Mouse (Mus musculus): ENCODE measurements around the gene Smpd1. TPM values are rescaled to one million over a fixed set of nuclear protein-coding genes. Genes with fewer than 3 reads are reported as not detected.

Gene Smpd1
- total and polyA plus RNA-seq, 3 experiments = 22.2 to 98.7 (median 32.3) TPM

- no peak overlapping the region for H3K9ac ChIP-seq (ENCODE audit: control insufficient read depth, low read depth, low read length, poor library complexity, severe bottlenecking)
- no peak for TF ChIP-seq MYC (IDR thresholded peaks at IDR 0.05; ENCODE audit: low read depth, low read length)
- H3K27me3 ChIP-seq (ENCODE audit: control insufficient read depth in 1 of 2, insufficient read depth in 2 of 2, low read length in 2 of 2) = peaks cover 0 to 2% of the 10 kb centered on the region in 2 experiments; a peak in 1 of 4 replicates
- H3K79me2 ChIP-seq (ENCODE audit: control insufficient read depth, insufficient read depth, low read length, poor library complexity) = no peaks in the 10 kb centered on the region
- no peaks in the 10 kb centered on the region for H3K4me1 ChIP-seq (ENCODE audit: control insufficient read depth in 1 of 2, insufficient read depth in 2 of 2, low read length in 2 of 2)
- no peak overlapping the region for H3K4me3 ChIP-seq (ENCODE audit: control insufficient read depth in 1 of 2, insufficient read depth in 1 of 2, low read depth in 2 of 2, low read length in 2 of 2)
- H3K9me3 ChIP-seq (replicated peaks; ENCODE audit: insufficient read depth, low read length) = no peaks in the 10 kb centered on the region
- no peak for DNase-seq (ENCODE audit: low read depth, low spot score)
- no peak overlapping the region for H3K27ac ChIP-seq (ENCODE audit: control insufficient read depth, low read depth, low read length)
- H3K36me3 ChIP-seq (ENCODE audit: control insufficient read depth in 1 of 2, insufficient read depth in 2 of 2, low read length in 2 of 2) = no peaks in the 10 kb centered on the region
These were observed 14.9 kb downstream of the Smpd1 start for GRCm38 (mm10) chr7:105568988-105569471.

GRCm38 (mm10) chr7:105569512-105570496 is 15.6 kb downstream of the Smpd1 start:
- H3K4me1 ChIP-seq (ENCODE audit: control insufficient read depth in 1 of 2, insufficient read depth in 2 of 2, low read length in 2 of 2) = no peaks in the 10 kb centered on the region
- peaks cover 0 to 2% of the 10 kb centered on the region in 2 experiments; a peak in 1 of 4 replicates for H3K27me3 ChIP-seq (ENCODE audit: control insufficient read depth in 1 of 2, insufficient read depth in 2 of 2, low read length in 2 of 2)
- no peaks in the 10 kb centered on the region for H3K79me2 ChIP-seq (ENCODE audit: control insufficient read depth, insufficient read depth, low read length, poor library complexity)
- H3K9me3 ChIP-seq (replicated peaks; ENCODE audit: insufficient read depth, low read length) = no peaks in the 10 kb centered on the region
- H3K27ac ChIP-seq (ENCODE audit: control insufficient read depth, low read depth, low read length) = no peak overlapping the region
- no peak overlapping the region for H3K4me3 ChIP-seq (ENCODE audit: control insufficient read depth in 1 of 2, insufficient read depth in 1 of 2, low read depth in 2 of 2, low read length in 2 of 2)
- no peak overlapping the region for H3K9ac ChIP-seq (ENCODE audit: control insufficient read depth, low read depth, low read length, poor library complexity, severe bottlenecking)
- H3K36me3 ChIP-seq (ENCODE audit: control insufficient read depth in 1 of 2, insufficient read depth in 2 of 2, low read length in 2 of 2) = no peaks in the 10 kb centered on the region
- no peak for DNase-seq (ENCODE audit: low read depth, low spot score)
- TF ChIP-seq POLR2AphosphoS5 (IDR thresholded peaks at IDR 0.05; ENCODE audit: borderline replicate concordance, low read depth, low read length) = no peak
- no peak for TF ChIP-seq POLR2A (IDR thresholded peaks at IDR 0.05; ENCODE audit: control insufficient read depth in 1 of 2, insufficient read depth in 1 of 2, low read depth in 1 of 2, low read length in 2 of 2, poor library complexity in 1 of 2)
- TF ChIP-seq HCFC1 (IDR thresholded peaks at IDR 0.05; ENCODE audit: low read depth, low read length) = no peak
- no peak for TF ChIP-seq POLR2AphosphoS2 (IDR thresholded peaks at IDR 0.05; ENCODE audit: low read length)
- no peak for TF ChIP-seq CTCF (IDR thresholded peaks at IDR 0.05 in 2 of 3, conservative IDR thresholded peaks at IDR 0.05 in 1 of 3; ENCODE audit: control insufficient read depth in 1 of 3, insufficient read depth in 1 of 3, low read depth in 2 of 3, low read length in 3 of 3, poor library complexity in 1 of 3, severe bottlenecking in 1 of 3)
- no peak for TF ChIP-seq USF1 (IDR thresholded peaks at IDR 0.05; ENCODE audit: low read depth, low read length)
- no peak for TF ChIP-seq BHLHE40 (IDR thresholded peaks at IDR 0.05; ENCODE audit: borderline replicate concordance, low read depth, low read length)
- TF ChIP-seq RAD21 (IDR thresholded peaks at IDR 0.05; ENCODE audit: low read depth, low read length) = no peak
- no peak for TF ChIP-seq ETS1 (IDR thresholded peaks at IDR 0.05; ENCODE audit: low read depth, low read length)
- no peak for TF ChIP-seq MAFK (IDR thresholded peaks at IDR 0.05; ENCODE audit: borderline replicate concordance, low read depth, low read length)
- no peak for TF ChIP-seq CHD1 (IDR thresholded peaks at IDR 0.05; ENCODE audit: low read depth, low read length)
- TF ChIP-seq MEF2A (IDR thresholded peaks at IDR 0.05; ENCODE audit: extremely low read depth, insufficient replicate concordance, low read depth, low read length, poor library complexity, severe bottlenecking) = no peak
- TF ChIP-seq MAX (IDR thresholded peaks at IDR 0.05; ENCODE audit: low read length) = no peak
- TF ChIP-seq ZMIZ1 (IDR thresholded peaks at IDR 0.05; ENCODE audit: low read depth, low read length) = no peak

Measured in MEL (cell line).